In genomic region chr11:118079750-118080149, GRCm38 (mm10) we compare ENCODE assay signal across 22 mouse cellular contexts.
"Had no signal": no experiment of that assay in that cellular context is flagged by ENCODE, and none has a peak within 500 bp of the region (broad histone marks: within the 10 kb centered on the region; RNA-seq: fewer than 3 reads in every experiment).

No protein-coding gene starts in this region.

- ATAC-seq: liver, embryonic 12.5 days; midbrain, embryonic 15.5 days had no signal

- H3K36me3 ChIP-seq: limb, embryonic 13.5 days; liver, embryonic 12.5 days; liver, embryonic 15.5 days; lung, embryonic 15.5 days; midbrain, embryonic 15.5 days; neural tube, embryonic 12.5 days; neural tube, embryonic 15.5 days; stomach, embryonic 15.5 days had no signal

- H3K4me3 ChIP-seq: limb, embryonic 13.5 days; liver, embryonic 12.5 days; liver, embryonic 15.5 days; lung, embryonic 15.5 days; megakaryocyte, embryonic 14.5 days; midbrain, embryonic 15.5 days; neural tube, embryonic 12.5 days; neural tube, embryonic 15.5 days; stomach, embryonic 15.5 days had no signal

- DNase-seq: kidney, adult 2 months; kidney, postnatal 10 days; left cerebral cortex, postnatal 4 days; liver; lung, adult 18-20 months; lung, postnatal 10 days; lung, postnatal 36 days; right cerebral cortex, adult 18-20 months; right cerebral cortex, postnatal 14 days; right cerebral cortex, postnatal 4 days; spleen, adult 18-20 months; thymus, postnatal 25 days had no signal

- H3K9ac ChIP-seq: limb, embryonic 13.5 days; liver, embryonic 12.5 days; liver, embryonic 15.5 days; lung, embryonic 15.5 days; midbrain, embryonic 15.5 days; neural tube, embryonic 12.5 days; neural tube, embryonic 15.5 days; stomach, embryonic 15.5 days had no signal

- H3K27ac ChIP-seq: limb, embryonic 13.5 days; liver, embryonic 12.5 days; liver, embryonic 15.5 days; lung, embryonic 15.5 days; midbrain, embryonic 15.5 days; neural tube, embryonic 12.5 days; neural tube, embryonic 15.5 days; stomach, embryonic 15.5 days had no signal

- H3K9me3 ChIP-seq: limb, embryonic 13.5 days; liver, embryonic 12.5 days; liver, embryonic 15.5 days; lung, embryonic 15.5 days; megakaryocyte, embryonic 14.5 days; midbrain, embryonic 15.5 days; neural tube, embryonic 12.5 days; neural tube, embryonic 15.5 days; stomach, embryonic 15.5 days had no signal

- H3K4me2 ChIP-seq: limb, embryonic 13.5 days; liver, embryonic 12.5 days; liver, embryonic 15.5 days; lung, embryonic 15.5 days; midbrain, embryonic 11.5 days; midbrain, embryonic 15.5 days; neural tube, embryonic 12.5 days; neural tube, embryonic 15.5 days; stomach, embryonic 15.5 days had no signal

- H3K27me3 ChIP-seq: limb, embryonic 13.5 days; liver, embryonic 15.5 days; lung, embryonic 15.5 days; midbrain, embryonic 15.5 days; neural tube, embryonic 12.5 days; neural tube, embryonic 15.5 days; stomach, embryonic 15.5 days had no signal

- H3K4me1 ChIP-seq: liver, embryonic 15.5 days; midbrain, embryonic 15.5 days had no signal
